Mouse (Mus musculus) thymus, adult 2 months (tissue): Measurements from ENCODE around the gene Gpc6.

Experiments used
- CTCF ChIP-seq: fragments of 200-500 bp; IDR thresholded peaks from 2 replicates; pipeline ENCODE4 v1.5.1; 2012; ENCODE audit warnings: mild to moderate bottlenecking, control low read depth, low read length, moderate library complexity, borderline replicate concordance; ENCODE audit not compliant: control insufficient read depth, poor library complexity, insufficient read depth; ENCODE audit errors: extremely low read depth
- POLR2A ChIP-seq: fragments of 200-500 bp; IDR thresholded peaks from 2 replicates; pipeline ENCODE4 v1.6.1; 2012; ENCODE audit warnings: mild to moderate bottlenecking, low read length, control low read depth, moderate library complexity; ENCODE audit not compliant: control insufficient read depth, poor library complexity, insufficient read depth; ENCODE audit errors: extremely low read depth

GRCm38 (mm10) chr14:117409778-117410177 lies 484.7 kb downstream of the Gpc6 start:
- TF ChIP-seq CTCF (no peak), POLR2A (no peak)
